Mouse (Mus musculus) heart, embryonic 12.5 days (tissue): ENCODE data around the gene BC035044. TPM values are rescaled to one million over a fixed set of nuclear protein-coding genes. Genes with fewer than 3 reads are reported as not detected.

Source experiments
- ATAC-seq: fragments of 200-750 bp; cut with Nextera tagmentation; 2 replicates; pipeline ENCODE4 v1.8.0; 2017; ENCODE audit warnings: moderate TSS enrichment, moderate library complexity; ENCODE audit not compliant: insufficient number of reproducible peaks, low FRiP score
- H3K27ac ChIP-seq: fragments of 300-500 bp; sonication (generic); 2 replicates; pipeline ENCODE4 v1.5.1; 2016; ENCODE audit warnings: mild to moderate bottlenecking, moderate library complexity; ENCODE audit not compliant: poor library complexity, severe bottlenecking
- H3K27me3 ChIP-seq: fragments of 300-500 bp; sonication (generic); replicated peaks from 2 replicates; pipeline ENCODE4 v1.6.1; 2016; ENCODE audit warnings: mild to moderate bottlenecking, moderate library complexity
- H3K36me3 ChIP-seq: fragments of 300-500 bp; sonication (generic); 2 replicates; pipeline ENCODE4 v1.6.1; 2016; ENCODE audit warnings: mild to moderate bottlenecking, moderate library complexity
- H3K4me1 ChIP-seq: fragments of 300-500 bp; sonication (generic); replicated peaks from 2 replicates; pipeline ENCODE4 v1.6.1; 2016; ENCODE audit warnings: mild to moderate bottlenecking
- H3K4me2 ChIP-seq: fragments of 300-500 bp; sonication (generic); 2 replicates; pipeline ENCODE4 v1.6.1; 2016; ENCODE audit warnings: mild to moderate bottlenecking, moderate library complexity
- H3K4me3 ChIP-seq: fragments of 300-500 bp; sonication (generic); 2 replicates; pipeline ENCODE4 v1.5.1; 2016; ENCODE audit warnings: mild to moderate bottlenecking
- H3K9ac ChIP-seq: fragments of 300-500 bp; sonication (generic); 2 replicates; pipeline ENCODE4 v1.6.1; 2016; ENCODE audit warnings: mild to moderate bottlenecking, moderate library complexity
- H3K9me3 ChIP-seq: fragments of 300-500 bp; sonication (generic); replicated peaks from 2 replicates; pipeline ENCODE4 v1.6.1; 2016; ENCODE audit warnings: mild to moderate bottlenecking, moderate library complexity
- WGBS: fragments of 180-500 bp; shearing (Covaris S2); methylation state at CpG from one replicate; pipeline ENCODE4 v1.1.7; 2016; 5-methylcytosine and 5-hydroxymethylcytosine counted together
- polyA plus RNA-seq: library from polyadenylated mRNA; unstranded; fragments of >200 nt; fragmentation: Nextera tagmentation; extraction: Ambion mirVana; gene quantifications from 2 replicates; pipeline ENCODE4 v1.2.1, GENCODE M21; 2016

The BC035044 gene
- polyA plus RNA-seq, 1 experiment from 2014 or later = 0.68 TPM

DNA sequence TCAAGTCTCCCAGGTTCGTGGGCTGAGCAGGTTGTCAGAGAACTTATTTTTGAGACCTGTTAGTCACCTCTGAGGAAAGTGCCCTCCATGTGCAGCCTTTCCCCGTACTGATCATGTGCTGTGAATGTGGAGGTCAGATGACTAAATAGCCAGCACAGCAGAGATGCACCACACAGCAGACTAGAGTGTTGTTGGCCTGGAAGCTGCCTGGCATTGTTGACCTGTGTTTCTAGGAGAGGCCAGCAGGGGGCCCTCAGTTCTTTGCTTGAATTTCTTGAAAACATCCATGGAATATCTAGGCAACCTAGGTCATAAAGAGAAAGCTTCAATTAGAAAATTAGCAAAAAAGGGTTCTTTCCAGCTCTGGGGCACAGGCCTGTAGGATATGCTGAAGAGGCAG, 41.0 kb downstream of the BC035044 start:
- ATAC-seq = no peak
- Histone ChIP-seq H3K9me3 (no peaks in the 10 kb centered on the region), H3K9ac (no peak overlapping the region), H3K27ac (no peak overlapping the region), H3K36me3 (no peaks in the 10 kb centered on the region), H3K4me3 (no peak overlapping the region), H3K4me2 (no peak overlapping the region), H3K27me3 (no peaks in the 10 kb centered on the region), H3K4me1 (peaks cover 9% of the 10 kb centered on the region)
- WGBS = 55% methylated on average over 2 of the region's 2 CpGs

DNA sequence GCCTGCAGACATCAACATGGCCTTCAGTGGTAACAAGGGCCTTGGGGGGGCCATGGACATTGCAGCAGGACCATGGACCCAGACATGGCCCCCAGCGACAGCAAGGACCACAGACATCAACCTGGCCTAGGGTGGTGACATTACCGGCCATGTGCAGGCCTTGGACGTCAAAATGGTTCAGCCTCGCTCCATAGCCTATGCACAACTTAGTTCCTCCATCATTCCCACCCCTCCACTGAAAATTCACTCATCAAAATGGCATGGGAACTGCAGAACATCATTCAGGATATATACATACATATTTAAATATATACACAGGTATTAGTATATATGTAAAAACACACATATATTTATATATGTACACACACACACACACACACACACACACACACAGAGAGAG, 43.5 kb downstream of the BC035044 start:
- H3K27ac ChIP-seq = no peak overlapping the region
- H3K9me3 ChIP-seq = no peaks in the 10 kb centered on the region
- H3K9ac ChIP-seq = no peak overlapping the region
- no peak overlapping the region for H3K4me3 ChIP-seq
- 84% methylated on average over 4 of the region's 4 CpGs for WGBS
- no peaks in the 10 kb centered on the region for H3K36me3 ChIP-seq
- ATAC-seq = no peak
- no peak overlapping the region for H3K4me2 ChIP-seq
- H3K4me1 ChIP-seq = peaks cover 17% of the 10 kb centered on the region
- H3K27me3 ChIP-seq = no peaks in the 10 kb centered on the region

DNA sequence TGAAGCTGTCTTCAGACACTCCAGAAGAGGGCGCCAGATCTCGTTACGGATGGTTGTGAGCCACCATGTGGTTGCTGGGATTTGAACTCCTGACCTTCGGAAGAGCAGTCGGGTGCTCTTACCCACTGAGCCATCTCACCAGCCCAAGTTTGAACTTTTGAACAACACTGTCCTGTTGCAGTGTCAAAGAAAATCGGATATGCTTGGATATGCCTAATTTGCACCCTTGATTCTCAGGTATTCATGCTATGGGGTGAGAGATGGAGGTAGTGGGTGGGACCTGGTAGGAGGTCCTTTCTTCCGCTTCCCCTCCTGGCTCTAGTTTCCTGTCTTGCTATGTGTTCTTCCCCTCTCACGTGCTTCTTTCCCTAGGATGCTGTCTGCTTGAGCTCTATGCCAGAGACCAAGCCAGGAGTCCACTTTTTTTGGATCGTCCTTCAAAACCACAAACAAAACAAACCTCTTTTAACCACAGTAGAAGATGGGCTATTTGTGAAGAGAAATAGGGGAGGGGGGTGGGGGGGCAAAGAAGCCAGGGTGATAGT, 44.9 kb downstream of the BC035044 start:
- no peaks in the 10 kb centered on the region for H3K9me3 ChIP-seq
- H3K4me2 ChIP-seq = no peak overlapping the region
- no peak for ATAC-seq
- no peaks in the 10 kb centered on the region for H3K36me3 ChIP-seq
- peaks cover 27% of the 10 kb centered on the region for H3K4me1 ChIP-seq
- H3K27me3 ChIP-seq = no peaks in the 10 kb centered on the region
- no peak overlapping the region for H3K4me3 ChIP-seq
- H3K27ac ChIP-seq = no peak overlapping the region
- 60% methylated on average over 8 of the region's 9 CpGs for WGBS
- no peak overlapping the region for H3K9ac ChIP-seq

DNA sequence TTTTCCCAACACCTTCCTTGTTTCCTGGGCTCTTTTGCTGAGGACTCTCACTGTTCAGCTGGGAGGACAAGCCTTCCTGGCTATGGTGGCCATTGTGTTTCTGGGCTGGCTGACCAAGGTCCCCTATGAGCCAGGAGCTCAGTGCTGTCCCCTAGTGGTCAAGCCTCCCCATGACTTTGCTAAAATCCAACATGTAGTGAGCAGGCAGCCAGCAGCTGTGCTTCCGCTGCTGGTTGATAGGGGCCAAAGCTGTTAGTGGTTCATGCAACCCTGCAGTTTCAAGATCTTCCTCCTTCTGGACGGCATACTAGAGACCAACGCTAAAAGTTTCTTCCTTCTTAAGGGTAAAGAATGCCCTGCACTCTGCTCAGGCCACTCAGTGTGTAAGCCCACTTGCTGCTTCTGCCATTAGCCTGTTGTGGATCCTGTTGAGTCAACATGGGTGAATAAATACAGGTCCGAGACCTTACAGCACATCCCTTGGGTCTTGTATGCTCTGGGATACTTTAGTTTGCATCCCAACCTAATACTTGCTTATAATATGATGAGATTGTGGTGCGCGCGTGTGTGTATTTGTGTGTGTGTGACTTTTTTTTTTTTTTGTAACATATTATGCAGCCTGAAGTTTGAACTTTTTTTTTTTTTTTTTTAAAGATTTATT, 45.5 kb downstream of the BC035044 start:
- no peaks in the 10 kb centered on the region for H3K27me3 ChIP-seq
- no peaks in the 10 kb centered on the region for H3K36me3 ChIP-seq
- peak; percentile 19; the same call in 1 of the 2 replicates for ATAC-seq
- H3K9ac ChIP-seq = no peak overlapping the region
- peak overlapping the region; percentile 47; the same call in 1 of the 2 replicates for H3K27ac ChIP-seq
- H3K4me2 ChIP-seq = peak overlapping the region; percentile 44
- no peaks in the 10 kb centered on the region for H3K9me3 ChIP-seq
- H3K4me3 ChIP-seq = peak overlapping the region; percentile 2; the same call in 1 of the 2 replicates
- peaks cover 22% of the 10 kb centered on the region for H3K4me1 ChIP-seq
- 31% methylated on average over 7 of the region's 7 CpGs for WGBS

DNA sequence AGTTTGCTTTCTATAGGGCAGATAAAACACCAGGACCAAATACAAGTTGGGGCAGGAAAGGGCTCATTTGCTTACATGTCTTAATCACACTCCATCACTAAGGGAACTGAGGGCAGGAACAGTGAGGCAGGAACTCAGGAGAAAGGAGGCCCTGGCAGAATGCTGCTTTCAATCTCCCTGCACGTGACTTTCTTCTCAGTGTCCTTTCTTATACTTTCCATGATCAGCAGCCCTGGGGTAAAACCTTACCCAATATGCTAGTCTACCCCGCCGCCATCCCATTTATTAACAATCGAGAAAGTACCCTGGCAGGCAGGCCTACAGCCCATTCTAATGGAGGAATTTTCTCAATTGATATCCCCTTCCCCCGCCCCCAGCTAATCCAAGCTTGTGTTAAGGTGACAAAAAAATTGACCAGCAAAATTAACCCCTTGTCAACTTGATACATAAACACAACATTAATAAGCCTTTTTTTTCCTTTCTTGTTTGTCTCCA, 46.3 kb downstream of the BC035044 start:
- 81% methylated on average over 5 of the region's 5 CpGs for WGBS
- H3K9me3 ChIP-seq = no peaks in the 10 kb centered on the region
- H3K27me3 ChIP-seq = no peaks in the 10 kb centered on the region
- no peak overlapping the region for H3K4me3 ChIP-seq
- H3K4me1 ChIP-seq = peaks cover 23% of the 10 kb centered on the region
- H3K9ac ChIP-seq = no peak overlapping the region
- H3K4me2 ChIP-seq = no peak overlapping the region
- ATAC-seq = no peak
- H3K36me3 ChIP-seq = no peaks in the 10 kb centered on the region
- no peak overlapping the region for H3K27ac ChIP-seq

DNA sequence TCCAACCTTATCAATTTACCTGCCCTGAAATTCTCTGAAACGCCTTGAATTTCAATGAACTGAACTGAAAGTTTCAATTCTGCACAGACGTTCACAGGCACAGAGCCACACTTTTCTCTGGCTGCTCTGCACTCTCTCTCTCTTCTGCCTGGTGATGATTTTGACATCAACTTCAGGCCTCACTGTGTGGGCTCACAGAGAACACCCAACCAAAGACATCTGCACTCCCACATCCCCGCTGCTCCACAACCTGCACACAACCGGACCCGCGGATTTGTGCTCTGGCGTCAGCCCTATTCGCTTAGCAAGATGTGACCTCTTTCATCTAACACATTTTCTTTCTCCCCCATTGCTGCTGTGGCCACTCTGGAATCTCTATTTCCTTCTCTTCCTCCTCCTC, 46.8 kb downstream of the BC035044 start:
- Histone ChIP-seq H3K4me3 (peak overlapping the region; percentile 97), H3K4me2 (peak overlapping the region; percentile 85), H3K27me3 (no peaks in the 10 kb centered on the region), H3K27ac (no peak overlapping the region), H3K9ac (no peak overlapping the region), H3K36me3 (no peaks in the 10 kb centered on the region), H3K9me3 (no peaks in the 10 kb centered on the region), H3K4me1 (peaks cover 24% of the 10 kb centered on the region)
- 26% methylated on average over 8 of the region's 8 CpGs for WGBS
- no peak for ATAC-seq

DNA sequence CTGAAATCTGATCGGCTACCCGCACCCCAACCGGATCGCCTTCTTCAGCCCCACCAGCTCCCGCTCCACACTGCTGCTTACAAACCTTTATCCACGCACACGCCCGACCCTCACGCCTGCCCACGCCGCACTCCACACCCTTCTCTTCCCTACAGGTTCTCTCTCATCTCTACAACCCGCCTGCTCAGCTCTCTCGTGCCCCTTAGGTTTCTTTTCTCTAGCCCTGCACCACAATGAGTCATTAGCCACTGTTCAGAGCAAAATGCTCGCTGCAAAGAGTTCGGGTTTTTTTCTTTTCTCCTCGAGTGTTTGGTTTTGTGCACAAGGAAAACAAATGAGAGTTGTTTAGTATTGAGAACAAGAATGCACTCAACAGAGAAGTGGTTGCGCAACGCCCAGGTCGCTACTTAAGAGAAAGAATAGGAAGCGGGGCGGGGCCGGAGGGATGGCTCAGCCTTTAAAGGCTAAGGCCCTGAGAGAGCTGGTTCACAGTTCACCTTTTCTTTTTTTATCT, 47.4 kb downstream of the BC035044 start:
- H3K9ac ChIP-seq = peak overlapping the region; percentile 82
- no peaks in the 10 kb centered on the region for H3K36me3 ChIP-seq
- peak overlapping the region; percentile 85 for H3K4me2 ChIP-seq
- no peaks in the 10 kb centered on the region for H3K9me3 ChIP-seq
- H3K27ac ChIP-seq = peak overlapping the region; percentile 89
- ATAC-seq = peak; percentile 34
- H3K4me1 ChIP-seq = peaks cover 24% of the 10 kb centered on the region
- WGBS = under 1% methylated on average over 22 of the region's 22 CpGs
- H3K27me3 ChIP-seq = no peaks in the 10 kb centered on the region
- H3K4me3 ChIP-seq = peak overlapping the region; percentile 97

DNA sequence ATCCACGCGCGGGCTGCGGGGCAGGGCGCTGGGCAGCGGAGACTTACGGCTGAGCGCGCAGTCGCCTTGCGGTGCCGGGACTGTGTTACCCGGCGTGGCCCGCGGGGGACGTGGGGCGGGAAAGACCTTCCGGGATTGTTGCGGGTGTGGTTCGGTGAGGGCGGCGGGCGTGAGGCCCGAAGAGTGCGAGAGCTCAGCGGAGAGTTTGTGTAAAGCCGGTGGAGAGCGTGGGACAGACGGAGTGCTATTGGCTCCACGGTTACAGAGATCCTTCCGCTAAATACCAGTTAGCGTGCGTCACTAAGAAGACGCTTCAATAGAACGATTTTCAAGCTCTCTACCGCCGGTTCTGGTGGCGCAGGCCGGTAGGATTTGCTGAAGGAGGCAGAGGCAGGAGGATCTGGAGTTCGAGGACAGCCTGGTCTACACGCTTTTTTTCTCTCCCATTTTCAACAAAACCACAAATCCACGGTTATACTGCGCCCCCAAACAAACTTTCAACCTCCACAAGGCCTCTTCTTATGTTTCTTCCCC, 47.9 kb downstream of the BC035044 start:
- peak overlapping the region; percentile 93 for H3K9ac ChIP-seq
- H3K4me1 ChIP-seq = peaks cover 24% of the 10 kb centered on the region
- peak overlapping the region; percentile 89 for H3K27ac ChIP-seq
- H3K9me3 ChIP-seq = no peaks in the 10 kb centered on the region
- WGBS = under 1% methylated on average over 44 of the region's 44 CpGs
- H3K4me2 ChIP-seq = peak overlapping the region; percentile 85
- no peaks in the 10 kb centered on the region for H3K36me3 ChIP-seq
- ATAC-seq = peak; percentile 83
- no peaks in the 10 kb centered on the region for H3K27me3 ChIP-seq
- peak overlapping the region; percentile 97 for H3K4me3 ChIP-seq

DNA sequence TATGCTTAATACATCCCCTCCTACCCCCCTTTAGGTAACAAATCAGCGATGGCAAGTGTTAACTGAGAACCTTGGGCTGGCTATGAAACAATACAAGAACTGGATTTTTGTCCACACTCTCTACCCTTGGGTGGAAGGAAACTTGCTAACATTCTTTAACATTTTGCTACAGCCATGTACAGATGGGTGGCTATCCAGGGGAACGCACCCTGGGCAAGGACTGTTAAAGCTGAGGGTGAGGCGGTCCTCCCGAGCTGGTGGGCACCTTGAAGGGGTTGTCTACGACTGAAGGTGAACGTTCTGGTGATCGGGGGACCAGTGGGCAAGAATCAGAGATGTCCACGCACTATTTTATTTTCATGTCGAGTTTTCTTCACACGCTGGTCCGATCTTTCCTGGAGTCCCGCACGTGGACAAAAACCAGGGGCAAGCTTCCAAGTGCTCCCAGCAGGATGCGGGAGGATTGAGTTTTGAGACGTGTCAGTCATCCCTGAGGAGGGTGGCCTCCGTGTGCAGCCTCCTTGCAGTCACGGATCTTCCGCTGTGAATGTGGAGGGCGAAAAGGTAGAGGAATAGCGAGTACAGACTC, 48.5 kb downstream of the BC035044 start:
- Histone ChIP-seq H3K4me2 (peak overlapping the region; percentile 85), H3K27me3 (no peaks in the 10 kb centered on the region), H3K9ac (peak overlapping the region; percentile 93), H3K4me3 (peak overlapping the region; percentile 97), H3K27ac (peak overlapping the region; percentile 85), H3K36me3 (no peaks in the 10 kb centered on the region), H3K4me1 (peaks cover 24% of the 10 kb centered on the region), H3K9me3 (no peaks in the 10 kb centered on the region)
- ATAC-seq = no peak
- 1% methylated on average over 20 of the region's 20 CpGs for WGBS

DNA sequence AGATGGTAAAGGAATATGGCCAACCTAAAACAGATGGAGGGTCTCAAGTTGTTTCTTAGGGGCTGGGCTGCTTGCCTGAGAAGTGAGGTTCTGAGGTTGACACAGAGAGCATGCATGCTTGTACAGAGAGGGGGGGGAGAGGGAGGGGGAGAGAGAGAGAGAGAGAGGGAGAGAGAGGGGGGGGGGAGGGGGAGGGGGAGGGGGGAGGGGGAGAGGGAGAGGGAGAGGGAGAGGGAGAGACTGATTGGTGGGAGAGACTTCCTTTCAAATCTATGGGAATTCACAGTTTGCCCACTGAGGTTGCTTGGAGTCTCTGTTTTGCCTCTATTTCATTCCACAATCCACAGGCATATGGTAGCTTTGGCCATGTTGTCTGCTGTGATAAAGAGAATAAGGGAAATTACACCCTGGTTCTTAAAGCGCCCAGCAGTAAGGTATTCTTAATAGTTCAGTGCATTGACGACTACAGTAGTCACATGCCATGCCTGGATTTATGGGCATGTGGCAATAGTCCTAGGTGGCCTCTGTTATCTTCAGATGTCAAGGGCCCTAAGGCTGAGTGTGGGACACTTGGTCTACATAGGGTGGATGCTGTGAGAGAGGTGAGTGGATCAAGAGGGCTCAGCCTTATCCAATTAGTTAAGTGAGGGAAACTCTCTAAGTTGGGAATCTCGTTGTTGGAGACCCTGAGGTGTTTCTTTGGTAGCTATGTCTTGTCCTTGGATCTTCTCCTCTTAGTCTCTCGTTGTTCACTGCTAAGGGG, 49.4 kb downstream of the BC035044 start:
- no peak overlapping the region for H3K9ac ChIP-seq
- peak overlapping the region; percentile 97 for H3K4me3 ChIP-seq
- 34% methylated on average over 4 of the region's 4 CpGs for WGBS
- no peaks in the 10 kb centered on the region for H3K36me3 ChIP-seq
- peaks cover 24% of the 10 kb centered on the region for H3K4me1 ChIP-seq
- peak overlapping the region; percentile 85 for H3K4me2 ChIP-seq
- H3K9me3 ChIP-seq = no peaks in the 10 kb centered on the region
- H3K27me3 ChIP-seq = no peaks in the 10 kb centered on the region
- no peak overlapping the region for H3K27ac ChIP-seq
- no peak for ATAC-seq
